Mouse (Mus musculus): ENCODE measurements at regions not wholly inside any gene's neighbourhood (a gene's known extent, or its start where the extent isn't known, plus 50 kb on each side); places are given as distances from the start of the nearest gene placed in this dataset.
A peak's percentile ranks its signal among the peaks of the same experiment; 100 is the strongest.

- DNase-seq (ENCODE audit: low read depth, low spot score): no peak
- Histone ChIP-seq H3K36me3 (ENCODE audit: control insufficient read depth, insufficient read depth, low read length, poor library complexity, severe bottlenecking) (no peaks in the 10 kb centered on the region), H3K4me3 (ENCODE audit: insufficient read depth in 1 of 2, low read depth in 1 of 2, low read length in 2 of 2, poor library complexity in 1 of 2, severe bottlenecking in 1 of 2) (no peak overlapping the region), H3K9me3 (ENCODE audit: control insufficient read depth, insufficient read depth, low read depth, low read length) (no peaks in the 10 kb centered on the region), H3K4me1 (ENCODE audit: control insufficient read depth in 2 of 2, insufficient read depth in 2 of 2, low read length in 2 of 2, poor library complexity in 1 of 2) (no peaks in the 10 kb centered on the region), H3K9ac (ENCODE audit: insufficient read depth, low read depth, low read length, poor library complexity, severe bottlenecking) (no peak overlapping the region), H3K27ac (ENCODE audit: insufficient read depth, low read depth, low read length, poor library complexity, severe bottlenecking) (no peak overlapping the region)
- in situ Hi-C loops (cut with MboI; ENCODE audit: low sequenced_read_pairs in 2 of 2, unreplicated experiment in 2 of 2): no loop called here
- TF ChIP-seq HCFC1 (IDR thresholded peaks at IDR 0.05; ENCODE audit: borderline replicate concordance, insufficient read depth, low read length) (no peak), MAFK (IDR thresholded peaks at IDR 0.05; ENCODE audit: insufficient read depth, low read depth, low read length) (no peak), CHD2 (IDR thresholded peaks at IDR 0.05; ENCODE audit: low read depth, low read length) (no peak), ZC3H11A (IDR thresholded peaks at IDR 0.05; ENCODE audit: borderline replicate concordance, low read depth, low read length) (no peak), ZNF384 (IDR thresholded peaks at IDR 0.05; ENCODE audit: low read depth, low read length) (no peak)
Measured at GRCm38 (mm10) chr1:35372751-35373150, 523.0 kb downstream of the Plekhb2 start.

GRCm38 (mm10) chr1:35380633-35381385 lies 531.0 kb downstream of the Plekhb2 start:
- H3K9me3 ChIP-seq (ENCODE audit: control insufficient read depth, insufficient read depth, low read depth, low read length): no peaks in the 10 kb centered on the region
- DNase-seq (ENCODE audit: low read depth, low spot score): no peak
- no peak overlapping the region for H3K9ac ChIP-seq (ENCODE audit: insufficient read depth, low read depth, low read length, poor library complexity, severe bottlenecking)
- no peak overlapping the region for H3K27ac ChIP-seq (ENCODE audit: insufficient read depth, low read depth, low read length, poor library complexity, severe bottlenecking)
- TF ChIP-seq MAFK (IDR thresholded peaks at IDR 0.05; ENCODE audit: insufficient read depth, low read depth, low read length): no peak
- no peak overlapping the region for H3K4me3 ChIP-seq (ENCODE audit: insufficient read depth in 1 of 2, low read depth in 1 of 2, low read length in 2 of 2, poor library complexity in 1 of 2, severe bottlenecking in 1 of 2)
- H3K36me3 ChIP-seq (ENCODE audit: control insufficient read depth, insufficient read depth, low read length, poor library complexity, severe bottlenecking): no peaks in the 10 kb centered on the region
- no peaks in the 10 kb centered on the region for H3K4me1 ChIP-seq (ENCODE audit: control insufficient read depth in 2 of 2, insufficient read depth in 2 of 2, low read length in 2 of 2, poor library complexity in 1 of 2)
- in situ Hi-C loops (cut with MboI; ENCODE audit: low sequenced_read_pairs in 2 of 2, unreplicated experiment in 2 of 2): no loop called here

- H3K9me3 ChIP-seq (ENCODE audit: control insufficient read depth, insufficient read depth, low read depth, low read length): no peaks in the 10 kb centered on the region
Measured at GRCm38 (mm10) chr1:35385430-35385829, 535.7 kb downstream of the Plekhb2 start.

GRCm38 (mm10) chr1:35388181-35388580 lies 538.4 kb downstream of the Plekhb2 start:
- Histone ChIP-seq H3K4me1 (ENCODE audit: control insufficient read depth in 2 of 2, insufficient read depth in 2 of 2, low read length in 2 of 2, poor library complexity in 1 of 2) (no peaks in the 10 kb centered on the region), H3K4me3 (ENCODE audit: insufficient read depth in 1 of 2, low read depth in 1 of 2, low read length in 2 of 2, poor library complexity in 1 of 2, severe bottlenecking in 1 of 2) (no peak overlapping the region), H3K9ac (ENCODE audit: insufficient read depth, low read depth, low read length, poor library complexity, severe bottlenecking) (no peak overlapping the region), H3K9me3 (ENCODE audit: control insufficient read depth, insufficient read depth, low read depth, low read length) (no peaks in the 10 kb centered on the region), H3K36me3 (ENCODE audit: control insufficient read depth, insufficient read depth, low read length, poor library complexity, severe bottlenecking) (no peaks in the 10 kb centered on the region), H3K27ac (ENCODE audit: insufficient read depth, low read depth, low read length, poor library complexity, severe bottlenecking) (no peak overlapping the region)
- peak; percentile 58 for DNase-seq (ENCODE audit: low read depth, low spot score)
- peak; percentile 21; the same call in 1 of the 2 replicates for TF ChIP-seq ZC3H11A (IDR thresholded peaks at IDR 0.05; ENCODE audit: borderline replicate concordance, low read depth, low read length)
- TF ChIP-seq ZNF384 (IDR thresholded peaks at IDR 0.05; ENCODE audit: low read depth, low read length): no peak
- TF ChIP-seq CHD2 (IDR thresholded peaks at IDR 0.05; ENCODE audit: low read depth, low read length): no peak
- TF ChIP-seq HCFC1 (IDR thresholded peaks at IDR 0.05; ENCODE audit: borderline replicate concordance, insufficient read depth, low read length): no peak
- TF ChIP-seq MAFK (IDR thresholded peaks at IDR 0.05; ENCODE audit: insufficient read depth, low read depth, low read length): no peak
- in situ Hi-C loops (cut with MboI; ENCODE audit: low sequenced_read_pairs in 2 of 2, unreplicated experiment in 2 of 2): no loop called here

More at GRCm38 (mm10) chr1:35385430-35385829, 535.7 kb downstream of the Plekhb2 start:
- H3K36me3 ChIP-seq (ENCODE audit: control insufficient read depth, insufficient read depth, low read length, poor library complexity, severe bottlenecking): no peaks in the 10 kb centered on the region
- no peak overlapping the region for H3K27ac ChIP-seq (ENCODE audit: insufficient read depth, low read depth, low read length, poor library complexity, severe bottlenecking)
- H3K9ac ChIP-seq (ENCODE audit: insufficient read depth, low read depth, low read length, poor library complexity, severe bottlenecking): no peak overlapping the region
- in situ Hi-C loops (cut with MboI; ENCODE audit: low sequenced_read_pairs in 2 of 2, unreplicated experiment in 2 of 2): no loop called here
- no peaks in the 10 kb centered on the region for H3K4me1 ChIP-seq (ENCODE audit: control insufficient read depth in 2 of 2, insufficient read depth in 2 of 2, low read length in 2 of 2, poor library complexity in 1 of 2)
- no peak for TF ChIP-seq HCFC1 (IDR thresholded peaks at IDR 0.05; ENCODE audit: borderline replicate concordance, insufficient read depth, low read length)
- no peak for TF ChIP-seq MAFK (IDR thresholded peaks at IDR 0.05; ENCODE audit: insufficient read depth, low read depth, low read length)
- no peak for TF ChIP-seq CHD2 (IDR thresholded peaks at IDR 0.05; ENCODE audit: low read depth, low read length)
- no peak for TF ChIP-seq ZNF384 (IDR thresholded peaks at IDR 0.05; ENCODE audit: low read depth, low read length)
- TF ChIP-seq ZC3H11A (IDR thresholded peaks at IDR 0.05; ENCODE audit: borderline replicate concordance, low read depth, low read length): peak; percentile 48; the same call in 1 of the 2 replicates
- no peak overlapping the region for H3K4me3 ChIP-seq (ENCODE audit: insufficient read depth in 1 of 2, low read depth in 1 of 2, low read length in 2 of 2, poor library complexity in 1 of 2, severe bottlenecking in 1 of 2)
- DNase-seq (ENCODE audit: low read depth, low spot score): peak; percentile 82
